Mouse (Mus musculus) adrenal gland, adult 10 weeks (tissue): Measurements from ENCODE around the gene Calm5. TPM values are rescaled to one million over a fixed set of nuclear protein-coding genes. Genes with fewer than 3 reads are reported as not detected.

Source experiments
- polyA plus RNA-seq: library from polyadenylated mRNA; stranded (reverse); fragments of 350-450 nt; fragmentation: Illumina TruSeq; extraction: RNeasy Lipid Tissue Mini Kit (QIAGEN cat#74804); gene quantifications from one replicate; pipeline ENCODE4 v1.2.3, GENCODE M21; 2014; ENCODE audit warnings: low read depth, low replicate concordance

Gene Calm5
- polyA plus RNA-seq, result not detected

GRCm38 (mm10) chr13:3853648-3854333 is at the start of gene Calm5:
Gene Calm5, plus strand, starts transcription at chr13:3854173.

GRCm38 (mm10) chr13:3804186-3804585 is 49.8 kb upstream of the Calm5 start, which contains the start of gene Calml3:
Gene Calml3, minus strand, starts transcription at chr13:3804316.

GRCm38 (mm10) chr13:3837312-3837807 is 16.6 kb upstream of the Calm5 start, which contains the start of gene Calm4:
Gene Calm4, plus strand, starts transcription at chr13:3837757.

Other genes starting within 250 kb of the Calm5 start
- gene Fam208b, start 243.1 kb upstream of the Calm5 start, polyA plus RNA-seq, result 68.9 TPM
- 21.2 TPM for gene Asb13, start 220.1 kb upstream of the Calm5 start, polyA plus RNA-seq
- not detected for gene Calml3, start 49.9 kb upstream of the Calm5 start, polyA plus RNA-seq
- not detected for gene Calm4, start 16.4 kb upstream of the Calm5 start, polyA plus RNA-seq
- gene Net1, start 64.0 kb downstream of the Calm5 start, polyA plus RNA-seq, result 340 TPM
- gene Tubal3, start 64.1 kb downstream of the Calm5 start, polyA plus RNA-seq, result not detected
- gene Ucn3, start 91.2 kb downstream of the Calm5 start, polyA plus RNA-seq, result not detected
- 4.3 TPM for gene Akr1c14, start 194.8 kb downstream of the Calm5 start, polyA plus RNA-seq